Mouse (Mus musculus): ENCODE data around the gene Gpr3. TPM values are rescaled to one million over a fixed set of nuclear protein-coding genes. Genes with fewer than 3 reads are reported as not detected.

Gpr3 gene
- polyA plus RNA-seq, 1 experiment: 0.52 TPM

DNA sequence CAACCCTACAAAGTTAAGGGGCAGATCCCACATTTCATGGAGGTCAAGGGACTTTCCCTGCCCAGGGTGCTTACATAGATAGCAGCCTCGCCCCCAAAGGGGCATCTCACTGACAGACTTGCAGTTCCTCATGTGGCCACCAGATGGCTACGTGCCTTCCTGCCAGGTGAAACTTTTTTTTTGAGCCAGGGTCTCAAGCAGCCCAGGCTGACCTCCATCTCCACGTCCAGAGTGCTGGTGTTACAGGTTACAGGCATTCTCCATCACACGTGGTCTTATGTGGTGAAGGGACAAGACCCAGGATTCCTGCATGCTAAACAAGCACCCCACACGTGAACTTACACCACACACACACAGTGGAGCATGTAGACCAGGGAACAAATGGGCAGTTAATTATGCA lies 5.3 kb upstream of the Gpr3 start:
- TF ChIP-seq EP300 (IDR thresholded peaks at IDR 0.05; ENCODE audit: insufficient read depth, low read depth, low read length) (no peak), POLR2A (IDR thresholded peaks at IDR 0.05; ENCODE audit: insufficient read depth, low read length) (no peak), CTCF (IDR thresholded peaks at IDR 0.05; ENCODE audit: low read depth, low read length) (peak; percentile 85)
- H3K27me3 ChIP-seq (ENCODE audit: control insufficient read depth, insufficient read depth, low read length, poor library complexity, severe bottlenecking): no peaks in the 10 kb centered on the region
- no peak overlapping the region for H3K27ac ChIP-seq (ENCODE audit: insufficient read depth, low read length)
- H3K4me3 ChIP-seq (ENCODE audit: low read depth, low read length): no peak overlapping the region
- no peak overlapping the region for H3K9ac ChIP-seq (ENCODE audit: low read depth, poor library complexity, severe bottlenecking)
- H3K4me1 ChIP-seq (ENCODE audit: control insufficient read depth, insufficient read depth, low read length): no peaks in the 10 kb centered on the region
- H3K9me3 ChIP-seq (replicated peaks; ENCODE audit: control insufficient read depth, insufficient read depth, low read length, poor library complexity, severe bottlenecking): no peaks in the 10 kb centered on the region
- no peaks in the 10 kb centered on the region for H3K36me3 ChIP-seq (ENCODE audit: control insufficient read depth, insufficient read depth, low read length, poor library complexity, severe bottlenecking)

DNA sequence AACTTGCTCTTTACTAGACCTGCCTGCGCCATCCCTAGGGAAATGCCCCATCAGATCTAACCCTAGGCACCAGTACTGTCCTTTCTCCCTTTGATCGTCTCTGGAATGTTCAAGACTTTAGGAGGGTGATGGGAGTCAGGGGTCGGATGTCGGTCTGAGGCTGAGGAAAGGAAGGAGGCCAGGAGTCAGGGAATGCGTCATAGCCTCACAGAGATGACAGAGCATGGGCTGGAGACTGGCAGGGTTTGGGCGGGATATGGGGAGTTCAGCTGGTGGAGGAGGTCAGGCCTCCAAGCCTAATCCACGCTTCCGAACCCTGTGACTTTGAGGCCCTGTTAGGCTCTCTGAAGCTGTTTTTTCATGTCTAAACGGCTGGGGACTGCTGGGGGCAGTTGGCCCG lies 1.3 kb upstream of the Gpr3 start:
- no peaks in the 10 kb centered on the region for H3K27me3 ChIP-seq (ENCODE audit: control insufficient read depth, insufficient read depth, low read length, poor library complexity, severe bottlenecking)
- peak overlapping the region; percentile 37; the same call in 1 of the 2 replicates for H3K4me3 ChIP-seq (ENCODE audit: low read depth, low read length)
- no peaks in the 10 kb centered on the region for H3K4me1 ChIP-seq (ENCODE audit: control insufficient read depth, insufficient read depth, low read length)
- H3K36me3 ChIP-seq (ENCODE audit: control insufficient read depth, insufficient read depth, low read length, poor library complexity, severe bottlenecking): no peaks in the 10 kb centered on the region
- H3K9me3 ChIP-seq (replicated peaks; ENCODE audit: control insufficient read depth, insufficient read depth, low read length, poor library complexity, severe bottlenecking): no peaks in the 10 kb centered on the region
- H3K27ac ChIP-seq (ENCODE audit: insufficient read depth, low read length): no peak overlapping the region
- H3K9ac ChIP-seq (ENCODE audit: low read depth, poor library complexity, severe bottlenecking): no peak overlapping the region
- no peak for TF ChIP-seq CTCF (IDR thresholded peaks at IDR 0.05; ENCODE audit: low read depth, low read length)
- no peak for TF ChIP-seq POLR2A (IDR thresholded peaks at IDR 0.05; ENCODE audit: insufficient read depth, low read length)
- no peak for TF ChIP-seq EP300 (IDR thresholded peaks at IDR 0.05; ENCODE audit: insufficient read depth, low read depth, low read length)

DNA sequence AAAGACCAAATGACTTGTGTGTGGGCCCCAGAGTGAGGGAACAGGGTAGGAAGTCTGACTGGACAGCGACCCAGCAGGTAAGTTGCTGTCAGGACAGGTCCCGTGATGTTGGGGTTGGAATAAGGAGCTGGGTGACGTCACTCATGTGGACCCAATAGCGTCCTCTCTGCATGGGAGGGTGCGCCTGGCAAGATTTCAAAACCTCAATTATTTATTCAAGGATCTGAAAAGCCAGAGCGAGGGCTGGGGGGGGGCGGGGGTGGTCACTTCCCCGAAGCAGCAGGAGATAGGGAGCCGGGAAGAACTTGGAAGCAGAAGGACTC lies 893 bp upstream of the Gpr3 start:
- Histone ChIP-seq H3K36me3 (ENCODE audit: control insufficient read depth, insufficient read depth, low read length, poor library complexity, severe bottlenecking) (no peaks in the 10 kb centered on the region), H3K4me1 (ENCODE audit: control insufficient read depth, insufficient read depth, low read length) (no peaks in the 10 kb centered on the region), H3K9ac (ENCODE audit: low read depth, poor library complexity, severe bottlenecking) (no peak overlapping the region), H3K27me3 (ENCODE audit: control insufficient read depth, insufficient read depth, low read length, poor library complexity, severe bottlenecking) (no peaks in the 10 kb centered on the region), H3K4me3 (ENCODE audit: low read depth, low read length) (peak overlapping the region; percentile 37; the same call in 1 of the 2 replicates), H3K27ac (ENCODE audit: insufficient read depth, low read length) (no peak overlapping the region), H3K9me3 (replicated peaks; ENCODE audit: control insufficient read depth, insufficient read depth, low read length, poor library complexity, severe bottlenecking) (no peaks in the 10 kb centered on the region)
- TF ChIP-seq POLR2A (IDR thresholded peaks at IDR 0.05; ENCODE audit: insufficient read depth, low read length): no peak
- TF ChIP-seq CTCF (IDR thresholded peaks at IDR 0.05; ENCODE audit: low read depth, low read length): no peak
- TF ChIP-seq EP300 (IDR thresholded peaks at IDR 0.05; ENCODE audit: insufficient read depth, low read depth, low read length): no peak

DNA sequence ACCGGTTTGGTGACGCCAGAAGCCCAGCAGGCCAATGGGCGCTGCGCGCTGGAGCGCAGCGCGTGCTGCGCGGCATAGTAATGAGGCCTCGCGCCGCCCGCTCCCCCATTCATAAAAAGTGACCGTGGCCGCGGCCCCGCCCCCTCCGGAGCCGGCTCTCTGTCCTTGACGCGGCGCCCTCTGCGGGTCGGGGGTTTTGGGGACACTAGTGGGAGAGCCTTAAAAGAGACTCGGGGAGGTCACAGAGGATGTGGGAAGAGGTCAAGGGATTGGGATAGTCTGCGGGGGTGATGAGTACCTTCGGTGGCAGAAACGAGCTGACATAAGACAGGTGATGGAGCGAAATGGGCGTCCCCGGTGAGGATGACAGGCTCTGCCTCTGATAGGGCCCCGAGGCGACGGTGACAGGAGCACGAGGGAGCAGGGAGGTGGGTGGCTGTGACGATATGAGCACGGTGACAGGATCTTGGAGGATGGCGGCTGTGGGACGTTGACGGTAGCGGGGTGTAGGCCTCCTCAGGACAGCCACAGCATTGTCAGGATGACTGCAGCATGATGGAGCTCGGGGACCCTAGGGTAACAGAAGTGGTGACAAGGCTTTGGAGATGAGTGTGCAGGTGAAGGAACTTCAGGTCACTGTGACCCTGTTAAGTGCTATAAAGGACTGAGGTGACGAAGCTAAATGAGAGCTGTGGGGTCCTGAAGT lies 379 bp upstream of the Gpr3 start:
- no peaks in the 10 kb centered on the region for H3K36me3 ChIP-seq (ENCODE audit: control insufficient read depth, insufficient read depth, low read length, poor library complexity, severe bottlenecking)
- peak overlapping the region; percentile 39 for H3K4me3 ChIP-seq (ENCODE audit: low read depth, low read length)
- H3K9me3 ChIP-seq (replicated peaks; ENCODE audit: control insufficient read depth, insufficient read depth, low read length, poor library complexity, severe bottlenecking): no peaks in the 10 kb centered on the region
- H3K27me3 ChIP-seq (ENCODE audit: control insufficient read depth, insufficient read depth, low read length, poor library complexity, severe bottlenecking): no peaks in the 10 kb centered on the region
- no peak overlapping the region for H3K27ac ChIP-seq (ENCODE audit: insufficient read depth, low read length)
- H3K4me1 ChIP-seq (ENCODE audit: control insufficient read depth, insufficient read depth, low read length): no peaks in the 10 kb centered on the region
- H3K9ac ChIP-seq (ENCODE audit: low read depth, poor library complexity, severe bottlenecking): peak overlapping the region; percentile 76
- TF ChIP-seq POLR2A (IDR thresholded peaks at IDR 0.05; ENCODE audit: insufficient read depth, low read length): no peak
- peak; percentile 3 for TF ChIP-seq CTCF (IDR thresholded peaks at IDR 0.05; ENCODE audit: low read depth, low read length)
- no peak for TF ChIP-seq EP300 (IDR thresholded peaks at IDR 0.05; ENCODE audit: insufficient read depth, low read depth, low read length)

GRCm38 (mm10) chr4:133210788-133211390 lies 1.4 kb downstream of the Gpr3 start:
- no peak for TF ChIP-seq CTCF (IDR thresholded peaks at IDR 0.05; ENCODE audit: low read depth, low read length)
- no peak for TF ChIP-seq POLR2A (IDR thresholded peaks at IDR 0.05; ENCODE audit: insufficient read depth, low read length)
- no peak for TF ChIP-seq EP300 (IDR thresholded peaks at IDR 0.05; ENCODE audit: insufficient read depth, low read depth, low read length)
- H3K4me3 ChIP-seq (ENCODE audit: low read depth, low read length): no peak overlapping the region

More at GRCm38 (mm10) chr4:133210788-133211390, 1.4 kb downstream of the Gpr3 start:
- no peaks in the 10 kb centered on the region for H3K9me3 ChIP-seq (replicated peaks; ENCODE audit: control insufficient read depth, insufficient read depth, low read length, poor library complexity, severe bottlenecking)
- no peaks in the 10 kb centered on the region for H3K27me3 ChIP-seq (ENCODE audit: control insufficient read depth, insufficient read depth, low read length, poor library complexity, severe bottlenecking)
- H3K27ac ChIP-seq (ENCODE audit: insufficient read depth, low read length): no peak overlapping the region
- H3K9ac ChIP-seq (ENCODE audit: low read depth, poor library complexity, severe bottlenecking): no peak overlapping the region
- H3K4me1 ChIP-seq (ENCODE audit: control insufficient read depth, insufficient read depth, low read length): no peaks in the 10 kb centered on the region
- no peaks in the 10 kb centered on the region for H3K36me3 ChIP-seq (ENCODE audit: control insufficient read depth, insufficient read depth, low read length, poor library complexity, severe bottlenecking)

All from ES-Bruce4 (cell line).